Mouse (Mus musculus) embryonic fibroblast, embryonic 13.5 days (primary cell): Measurements from ENCODE around the gene Rars2.

Experiments
- CTCF ChIP-seq: IDR thresholded peaks from 2 replicates; pipeline ENCODE4 v1.5.1; 2011; ENCODE audit warnings: mild to moderate bottlenecking, control low read depth, low read length, moderate library complexity, borderline replicate concordance; ENCODE audit not compliant: insufficient read depth
- POLR2A ChIP-seq: IDR thresholded peaks from 2 replicates; pipeline ENCODE4 v1.6.1; 2011; ENCODE audit warnings: low read depth, mild to moderate bottlenecking, control low read depth, low read length, moderate library complexity

GRCm38 (mm10) chr4:34577028-34577427 lies 37.7 kb upstream of the Rars2 start:
- no peak for TF ChIP-seq CTCF
- TF ChIP-seq POLR2A = no peak
